Mouse (Mus musculus): ENCODE measurements around the gene Rabgap1. TPM values are rescaled to one million over a fixed set of nuclear protein-coding genes. Genes with fewer than 3 reads are reported as not detected.

Gene Rabgap1
- polyA plus RNA-seq (2015; fragmentation: Nextera tagmentation; extraction: Ambion mirVana): 40.8 and 51.4 TPM in 2 replicates

- Histone ChIP-seq H3K36me3 (no peaks in the 10 kb centered on the region), H3K4me2 (peak within 1 kb of the TSS; percentile 85), H3K4me1 (replicated peaks) (peaks cover 36% of the 10 kb centered on the region), H3K4me3 (peak within 1 kb of the TSS; percentile 92), H3K9me3 (no peaks in the 10 kb centered on the region), H3K9ac (peak within 1 kb of the TSS; percentile 81), H3K27me3 (no peaks in the 10 kb centered on the region), H3K27ac (replicated peaks) (peak within 1 kb of the TSS; percentile 91)
- WGBS: under 1% methylated on average over 47 of the region's 51 CpGs
- ATAC-seq (ENCODE audit: low FRiP score, low read depth): peak; percentile 99
These were observed at the start of gene Rabgap1, which contains the start of the genes Zbtb26 and Zbtb6 for GRCm38 (mm10) chr2:37442611-37443591. Gene Rabgap1 (plus strand): TSS chr2:37443279. Gene Zbtb26 (minus strand): TSS chr2:37443135. Gene Zbtb6 (minus strand): TSS chr2:37443171.

GRCm38 (mm10) chr2:37395539-37395938, 47.5 kb upstream of the Rabgap1 start:
- Histone ChIP-seq H3K4me1 (replicated peaks) (no peaks in the 10 kb centered on the region), H3K9me3 (no peaks in the 10 kb centered on the region), H3K27ac (replicated peaks) (no peak overlapping the region), H3K27me3 (no peaks in the 10 kb centered on the region), H3K9ac (no peak overlapping the region), H3K4me2 (no peak overlapping the region), H3K4me3 (no peak overlapping the region), H3K36me3 (peaks cover 29% of the 10 kb centered on the region)
- WGBS: 49% methylated on average over 1 of the region's 1 CpGs
- no peak for ATAC-seq (ENCODE audit: low FRiP score, low read depth)

GRCm38 (mm10) chr2:37421903-37422302, 21.2 kb upstream of the Rabgap1 start:
- 6% methylated on average over 3 of the region's 3 CpGs for WGBS
- 0 out of 2 replicates have a peak, but pooled peaks cover 2% of the 10 kb centered on the region for H3K36me3 ChIP-seq
- ATAC-seq (ENCODE audit: low FRiP score, low read depth): no peak
- H3K27me3 ChIP-seq: no peaks in the 10 kb centered on the region
- peak overlapping the region; percentile 94 for H3K4me3 ChIP-seq
- H3K4me2 ChIP-seq: peak overlapping the region; percentile 72
- H3K9ac ChIP-seq: peak overlapping the region; percentile 99
- H3K27ac ChIP-seq (replicated peaks): peak overlapping the region; percentile 98
- H3K9me3 ChIP-seq: no peaks in the 10 kb centered on the region
- peaks cover 17% of the 10 kb centered on the region for H3K4me1 ChIP-seq (replicated peaks)

- under 1% methylated on average over 71 of the region's 75 CpGs for WGBS
- H3K4me3 ChIP-seq: peak within 1 kb of the TSS; percentile 94
- peak within 1 kb of the TSS; percentile 98 for H3K27ac ChIP-seq (replicated peaks)
- H3K9me3 ChIP-seq: no peaks in the 10 kb centered on the region
- H3K9ac ChIP-seq: peak within 1 kb of the TSS; percentile 99
- H3K4me1 ChIP-seq (replicated peaks): peaks cover 17% of the 10 kb centered on the region
- no peaks in the 10 kb centered on the region for H3K36me3 ChIP-seq
- H3K4me2 ChIP-seq: peak within 1 kb of the TSS; percentile 72
- ATAC-seq (ENCODE audit: low FRiP score, low read depth): peak; percentile 97
- no peaks in the 10 kb centered on the region for H3K27me3 ChIP-seq
These were observed 20.5 kb upstream of the Rabgap1 start, which contains the start of gene Rc3h2 for GRCm38 (mm10) chr2:37422306-37423304. Gene Rc3h2 (minus strand): TSS chr2:37422903.

GRCm38 (mm10) chr2:37423671-37424070, 19.4 kb upstream of the Rabgap1 start:
- no peaks in the 10 kb centered on the region for H3K27me3 ChIP-seq
- no peaks in the 10 kb centered on the region for H3K9me3 ChIP-seq
- H3K4me3 ChIP-seq: no peak overlapping the region
- ATAC-seq (ENCODE audit: low FRiP score, low read depth): no peak
- no peak overlapping the region for H3K9ac ChIP-seq
- no peak overlapping the region for H3K4me2 ChIP-seq
- H3K27ac ChIP-seq (replicated peaks): no peak overlapping the region
- H3K36me3 ChIP-seq: peaks cover 3% of the 10 kb centered on the region; the same call in 1 of the 2 replicates
- WGBS: 53% methylated on average over 3 of the region's 3 CpGs
- peaks cover 17% of the 10 kb centered on the region for H3K4me1 ChIP-seq (replicated peaks)

- peak overlapping the region; percentile 58 for H3K4me3 ChIP-seq
- ATAC-seq (ENCODE audit: low FRiP score, low read depth): peak; percentile 95
- H3K4me1 ChIP-seq (replicated peaks): peaks cover 21% of the 10 kb centered on the region
- no peaks in the 10 kb centered on the region for H3K27me3 ChIP-seq
- peak overlapping the region; percentile 85 for H3K4me2 ChIP-seq
- H3K9ac ChIP-seq: peak overlapping the region; percentile 56
- H3K27ac ChIP-seq (replicated peaks): peak overlapping the region; percentile 98
- H3K36me3 ChIP-seq: peaks cover 13% of the 10 kb centered on the region; the same call in 1 of the 2 replicates
- no peaks in the 10 kb centered on the region for H3K9me3 ChIP-seq
- WGBS: 1% methylated on average over 38 of the region's 38 CpGs
These were observed 12.2 kb upstream of the Rabgap1 start for GRCm38 (mm10) chr2:37430593-37431464.

GRCm38 (mm10) chr2:37431609-37432008, 11.5 kb upstream of the Rabgap1 start:
- Histone ChIP-seq H3K27me3 (no peaks in the 10 kb centered on the region), H3K36me3 (peaks cover 19% of the 10 kb centered on the region; the same call in 1 of the 2 replicates), H3K27ac (replicated peaks) (peak overlapping the region; percentile 98), H3K9ac (peak overlapping the region; percentile 56), H3K4me2 (peak overlapping the region; percentile 85), H3K4me3 (peak overlapping the region; percentile 58), H3K4me1 (replicated peaks) (peaks cover 21% of the 10 kb centered on the region), H3K9me3 (no peaks in the 10 kb centered on the region)
- WGBS: 19% methylated on average over 7 of the region's 7 CpGs
- peak; percentile 50 for ATAC-seq (ENCODE audit: low FRiP score, low read depth)

- H3K4me1 ChIP-seq (replicated peaks): peaks cover 27% of the 10 kb centered on the region
- WGBS: 8% methylated on average over 41 of the region's 44 CpGs
- H3K4me2 ChIP-seq: peak overlapping the region; percentile 92
- H3K27ac ChIP-seq (replicated peaks): peak overlapping the region; percentile 92
- H3K9me3 ChIP-seq: no peaks in the 10 kb centered on the region
- H3K27me3 ChIP-seq: no peaks in the 10 kb centered on the region
- H3K36me3 ChIP-seq: no peaks in the 10 kb centered on the region
- peak overlapping the region; percentile 93 for H3K9ac ChIP-seq
- peak overlapping the region; percentile 90 for H3K4me3 ChIP-seq
- peak; percentile 99 for ATAC-seq (ENCODE audit: low FRiP score, low read depth)
These were observed 8.7 kb downstream of the Rabgap1 start for GRCm38 (mm10) chr2:37451667-37452375.

- under 1% methylated on average over 22 of the region's 24 CpGs for WGBS
These were observed 9.3 kb downstream of the Rabgap1 start for GRCm38 (mm10) chr2:37452376-37452760.

GRCm38 (mm10) chr2:37460707-37461106, 17.6 kb downstream of the Rabgap1 start:
- Histone ChIP-seq H3K27me3 (no peaks in the 10 kb centered on the region), H3K9me3 (no peaks in the 10 kb centered on the region), H3K36me3 (no peaks in the 10 kb centered on the region), H3K4me3 (no peak overlapping the region), H3K4me2 (no peak overlapping the region), H3K9ac (no peak overlapping the region), H3K4me1 (replicated peaks) (no peaks in the 10 kb centered on the region), H3K27ac (replicated peaks) (no peak overlapping the region)
- ATAC-seq (ENCODE audit: low FRiP score, low read depth): no peak
- 98% methylated on average over 4 of the region's 4 CpGs for WGBS

More at GRCm38 (mm10) chr2:37452376-37452760, 9.3 kb downstream of the Rabgap1 start:
- H3K4me2 ChIP-seq: peak overlapping the region; percentile 92
- H3K36me3 ChIP-seq: no peaks in the 10 kb centered on the region
- H3K27me3 ChIP-seq: no peaks in the 10 kb centered on the region
- peak; percentile 86 for ATAC-seq (ENCODE audit: low FRiP score, low read depth)
- peak overlapping the region; percentile 92 for H3K27ac ChIP-seq (replicated peaks)
- peak overlapping the region; percentile 90 for H3K4me3 ChIP-seq
- H3K9ac ChIP-seq: peak overlapping the region; percentile 93
- peaks cover 27% of the 10 kb centered on the region for H3K4me1 ChIP-seq (replicated peaks)
- no peaks in the 10 kb centered on the region for H3K9me3 ChIP-seq
